Mouse (Mus musculus) ovary, adult 10 weeks (tissue): ENCODE data around the gene Hoxd9. TPM values are rescaled to one million over a fixed set of nuclear protein-coding genes. Genes with fewer than 3 reads are reported as not detected.

ENCODE experiments used
- polyA plus RNA-seq: library from polyadenylated mRNA; stranded (reverse); fragments of 350-450 nt; fragmentation: Illumina TruSeq; extraction: RNeasy Lipid Tissue Mini Kit (QIAGEN cat#74804); gene quantifications from one replicate; pipeline ENCODE4 v1.2.3, GENCODE M21; 2014

Hoxd9 gene
- polyA plus RNA-seq: 26.6 TPM

GRCm38 (mm10) chr2:74697567-74698121 lies at the start of gene Hoxd9:
Gene Hoxd9 (plus strand): TSS chr2:74697727.

DNA sequence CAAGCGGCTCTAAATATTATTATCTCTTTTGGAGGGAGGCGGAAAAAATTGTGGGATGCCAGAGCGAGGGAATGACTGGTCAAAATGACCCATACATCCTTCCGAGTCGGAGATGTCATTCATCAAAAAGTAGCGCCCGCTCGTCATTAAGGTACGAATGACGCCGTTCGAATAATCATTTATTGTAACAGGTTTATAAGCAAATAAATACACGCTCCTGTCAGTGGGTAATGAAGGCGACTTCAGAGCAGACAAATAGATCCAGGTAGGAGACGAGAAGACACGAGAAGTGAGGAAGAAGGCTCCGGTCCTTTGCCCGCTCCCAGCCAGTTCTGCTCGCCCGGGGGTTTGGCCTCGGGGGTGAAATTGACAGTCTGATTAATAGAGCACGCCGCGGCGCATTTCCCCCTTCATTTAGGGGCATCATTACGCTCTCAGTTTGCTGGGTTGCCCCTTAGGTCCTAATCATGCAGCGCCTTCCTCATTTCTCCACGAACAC lies 38.0 kb upstream of the Hoxd9 start, which contains the start of gene Evx2:
Gene Evx2 (minus strand): TSS at position 51 of the 499 bp plus-strand sequence.

DNA sequence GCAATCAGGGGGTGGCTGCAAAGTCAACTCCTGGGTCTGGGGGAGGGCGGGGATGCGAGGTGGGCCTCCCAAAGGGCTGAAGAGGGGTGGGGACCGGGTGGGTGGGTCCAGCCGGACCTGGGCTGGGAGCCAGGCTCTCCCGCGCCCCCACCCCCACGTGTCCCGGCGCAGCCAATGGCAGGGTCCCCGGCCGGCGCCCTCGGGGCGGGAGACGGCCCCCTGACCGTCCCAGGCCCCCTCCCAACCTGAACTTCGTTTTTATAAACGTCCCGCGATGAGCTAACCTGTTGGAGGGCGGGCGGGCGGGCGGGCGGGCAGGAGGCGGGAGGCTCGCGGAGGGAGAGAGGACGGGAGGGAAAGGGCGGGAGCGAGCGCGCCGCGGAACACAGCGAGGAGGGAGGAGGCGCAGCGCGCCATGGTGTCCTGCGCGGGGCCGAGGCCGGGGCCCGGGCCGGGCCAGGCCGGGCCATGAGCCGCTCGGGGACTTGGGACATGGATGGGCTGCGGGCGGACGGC lies 29.6 kb upstream of the Hoxd9 start, which contains the start of gene Hoxd13:
Gene Hoxd13 (plus strand): TSS at position 469 of the 516 bp plus-strand sequence.

GRCm38 (mm10) chr2:74674881-74675665 lies 22.5 kb upstream of the Hoxd9 start, which contains the start of gene Hoxd12:
Gene Hoxd12 (plus strand): TSS chr2:74675013.

GRCm38 (mm10) chr2:74678891-74679595 lies 18.5 kb upstream of the Hoxd9 start, which contains the start of gene Hoxd11:
Gene Hoxd11 (plus strand): TSS chr2:74679557.

GRCm38 (mm10) chr2:74691022-74691951 lies 6.2 kb upstream of the Hoxd9 start, which contains the start of gene Hoxd10:
Gene Hoxd10 (plus strand): TSS chr2:74691924.

DNA sequence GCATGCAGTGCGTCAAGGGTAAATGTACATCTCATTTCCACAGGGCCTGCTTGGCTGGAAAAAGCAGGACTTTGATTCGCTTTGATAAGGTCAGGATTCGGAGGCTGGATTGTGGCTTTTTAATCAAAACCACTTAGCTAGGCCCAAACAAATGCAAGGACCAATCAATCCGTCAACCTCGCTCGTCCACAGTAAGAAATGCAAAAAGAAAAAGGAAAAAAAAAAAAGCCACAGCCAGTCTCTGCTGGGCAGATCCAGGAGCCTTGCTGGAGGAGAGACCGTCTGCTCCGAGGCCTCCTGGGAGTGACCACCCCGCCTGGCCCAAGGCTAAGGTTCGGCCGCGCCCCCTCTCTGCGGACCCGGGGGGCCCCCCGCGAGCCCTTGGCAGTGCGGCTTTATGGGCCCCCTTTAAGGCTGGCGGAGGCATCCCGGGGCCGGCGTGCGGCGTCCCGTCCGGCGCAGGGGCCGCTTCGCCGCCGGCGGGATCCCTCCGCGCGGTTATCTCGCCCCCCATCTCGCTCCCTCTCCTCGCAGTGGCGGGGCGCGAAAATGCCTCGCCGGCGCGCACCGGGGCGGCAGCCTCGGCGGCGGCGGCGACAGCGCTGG lies 7.0 kb downstream of the Hoxd9 start, which contains the start of gene Hoxd8:
Gene Hoxd8 (plus strand): TSS at position 223 of the 606 bp plus-strand sequence.

DNA sequence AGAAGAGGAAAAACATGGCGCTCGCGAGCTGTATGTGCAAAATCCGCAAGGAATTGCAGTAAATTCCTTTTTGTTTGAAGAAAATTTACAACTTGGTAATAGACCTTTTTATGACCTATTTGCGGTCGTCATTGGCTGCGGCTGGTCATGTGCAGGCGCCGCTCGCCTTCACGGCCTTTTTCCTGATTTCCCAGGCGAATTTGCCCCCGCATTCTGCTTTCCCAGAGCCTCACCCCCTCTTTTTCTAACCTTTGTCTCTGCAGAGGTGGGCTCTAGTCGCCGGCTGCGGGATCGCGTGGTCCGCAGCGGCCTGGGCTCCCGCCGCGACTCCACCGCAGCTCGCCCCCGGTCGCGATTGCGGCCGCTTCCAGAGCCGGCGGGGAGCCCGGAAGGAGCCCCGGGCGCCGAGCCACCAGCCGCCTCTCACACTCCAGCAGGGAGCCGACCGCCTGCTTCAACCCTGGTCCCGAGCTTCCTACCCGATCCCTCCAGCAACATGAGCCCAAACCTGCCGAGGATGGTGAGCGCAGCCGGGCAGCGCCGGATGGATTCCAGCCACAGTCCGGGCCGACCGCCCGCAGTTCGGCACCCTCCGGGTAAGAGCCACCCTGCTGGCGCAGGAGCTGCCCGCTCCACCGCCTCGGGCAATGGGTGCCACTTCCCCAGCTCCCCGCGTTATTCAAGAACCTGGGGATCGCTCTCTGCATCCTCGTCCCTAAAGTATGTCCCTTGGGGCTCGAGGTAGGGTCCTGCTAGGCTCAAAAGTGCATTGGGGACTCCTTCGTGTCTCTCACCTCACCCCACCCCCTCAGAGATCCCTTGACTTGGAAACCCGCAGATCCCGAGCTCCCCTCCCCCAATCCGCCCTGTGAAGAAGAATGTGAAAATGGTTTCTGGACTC lies 14.4 kb downstream of the Hoxd9 start, which contains the start of the genes Hoxd3 and Hoxd4:
Gene Hoxd3 (plus strand): TSS at position 207 of the 901 bp plus-strand sequence.
Gene Hoxd4 (plus strand): TSS at position 209 of the 901 bp plus-strand sequence.

DNA sequence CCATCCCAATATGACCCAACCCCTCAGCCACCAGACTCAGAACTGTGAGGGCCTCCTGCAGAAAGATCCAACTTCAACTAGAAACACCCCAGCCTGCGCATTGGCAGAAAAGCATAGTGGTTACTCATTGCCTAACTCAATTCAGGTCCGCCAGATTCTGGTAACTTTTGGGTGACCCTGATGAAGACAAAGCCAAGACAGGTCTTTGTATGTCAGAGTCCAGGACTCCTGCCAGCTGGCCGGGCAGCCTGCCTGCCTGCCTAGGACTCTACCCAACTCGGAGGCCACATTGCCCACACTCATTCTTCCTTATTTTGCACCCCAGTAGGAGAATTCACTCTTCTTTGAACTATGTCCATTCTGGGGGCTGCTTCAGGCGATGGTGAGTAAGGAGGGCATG lies 29.0 kb downstream of the Hoxd9 start, which contains the start of gene Gm28230:
Gene Gm28230 (plus strand): TSS at position 178 of the 400 bp plus-strand sequence.

Other genes with a start within 250 kb of the Hoxd9 start
- gene Lnpk, start 118.3 kb upstream of the Hoxd9 start, polyA plus RNA-seq: 48.7 TPM
- not detected for gene Evx2, start 38.2 kb upstream of the Hoxd9 start, polyA plus RNA-seq
- not detected for gene Hoxd13, start 29.4 kb upstream of the Hoxd9 start, polyA plus RNA-seq
- not detected for gene Hoxd12, start 22.7 kb upstream of the Hoxd9 start, polyA plus RNA-seq
- gene Hoxd11, start 18.2 kb upstream of the Hoxd9 start, polyA plus RNA-seq: 4.8 TPM
- gene Hoxd10, start 5.8 kb upstream of the Hoxd9 start, polyA plus RNA-seq: 25.6 TPM
- 70.2 TPM for gene Hoxd8, start 6.9 kb downstream of the Hoxd9 start, polyA plus RNA-seq
- 1.6 TPM for gene Hoxd3, start 14.2 kb downstream of the Hoxd9 start, polyA plus RNA-seq
- gene Hoxd4, start 14.2 kb downstream of the Hoxd9 start, polyA plus RNA-seq: 4.2 TPM
- gene Gm28230, start 29.0 kb downstream of the Hoxd9 start, polyA plus RNA-seq: 0.48 TPM
- not detected for gene Hoxd1, start 65.3 kb downstream of the Hoxd9 start, polyA plus RNA-seq
- gene Mtx2, start 128.1 kb downstream of the Hoxd9 start, polyA plus RNA-seq: 156 TPM